Mouse (Mus musculus) kidney, postnatal 0 days (tissue): ENCODE measurements around the gene 4930595D18Rik. TPM values are rescaled to one million over a fixed set of nuclear protein-coding genes. Genes with fewer than 3 reads are reported as not detected.

Experiments
- ATAC-seq: fragments of 200-750 bp; cut with Nextera tagmentation; replicated peaks from 2 replicates; pipeline ENCODE4 v1.8.0; 2017; ENCODE audit warnings: low read depth, moderate number of reproducible peaks, moderate TSS enrichment, moderate library complexity; ENCODE audit not compliant: low FRiP score
- DNase-seq: peaks from one replicate; pipeline ENCODE4 v3.0.0-alpha.2; 2016; ENCODE audit warnings: low spot score
- H3K27ac ChIP-seq: fragments of 300-500 bp; sonication (generic); 2 replicates; pipeline ENCODE4 v1.5.1; 2014; ENCODE audit warnings: mild to moderate bottlenecking
- H3K27me3 ChIP-seq: fragments of 300-500 bp; sonication (generic); 2 replicates; pipeline ENCODE4 v1.6.1; 2014; ENCODE audit warnings: low read length, mixed read lengths; ENCODE audit not compliant: insufficient read depth
- H3K36me3 ChIP-seq: fragments of 300-500 bp; sonication (generic); 2 replicates; pipeline ENCODE4 v1.6.1; 2014; ENCODE audit warnings: low read length, mixed read lengths; ENCODE audit not compliant: insufficient read depth
- H3K4me1 ChIP-seq: fragments of 300-500 bp; sonication (generic); replicated peaks from 2 replicates; pipeline ENCODE4 v1.6.1; 2014; ENCODE audit warnings: antibody characterized with exemption, low read length, mixed read lengths; ENCODE audit not compliant: insufficient read depth
- H3K4me2 ChIP-seq: fragments of 300-500 bp; sonication (generic); 2 replicates; pipeline ENCODE4 v1.6.1; 2014; ENCODE audit warnings: mild to moderate bottlenecking, low read length, moderate library complexity, mixed read lengths
- H3K4me3 ChIP-seq: fragments of 300-500 bp; sonication (generic); replicated peaks from 2 replicates; pipeline ENCODE4 v1.5.1; 2014; ENCODE audit warnings: low read depth, low read length
- H3K9ac ChIP-seq: fragments of 300-500 bp; sonication (generic); 2 replicates; pipeline ENCODE4 v1.6.1; 2014; ENCODE audit warnings: low read depth, low read length
- H3K9me3 ChIP-seq: fragments of 300-500 bp; sonication (generic); replicated peaks from 2 replicates; pipeline ENCODE4 v1.6.1; 2016; ENCODE audit warnings: low read length, inconsistent platforms, mixed read lengths
- CTCF ChIP-seq: IDR thresholded peaks from 2 replicates; pipeline ENCODE4 v1.5.1; 2016; ENCODE audit warnings: antibody characterized with exemption, low read depth, mild to moderate bottlenecking, moderate library complexity
- WGBS: fragments of 180-500 bp; shearing (Covaris S2); extraction: QIAGEN DNeasy Blood & Tissue Kit; methylation state at CpG from one replicate; pipeline ENCODE4 v1.1.7; 2014; 5-methylcytosine and 5-hydroxymethylcytosine counted together
- polyA plus RNA-seq: library from polyadenylated mRNA; unstranded; fragments of >200 nt; fragmentation: Nextera tagmentation; extraction: Ambion mirVana; gene quantifications from 2 replicates; pipeline ENCODE4 v1.2.1, GENCODE M21; 2015

4930595D18Rik gene
- polyA plus RNA-seq, 1 experiment from 2014 or later = not detected

DNA sequence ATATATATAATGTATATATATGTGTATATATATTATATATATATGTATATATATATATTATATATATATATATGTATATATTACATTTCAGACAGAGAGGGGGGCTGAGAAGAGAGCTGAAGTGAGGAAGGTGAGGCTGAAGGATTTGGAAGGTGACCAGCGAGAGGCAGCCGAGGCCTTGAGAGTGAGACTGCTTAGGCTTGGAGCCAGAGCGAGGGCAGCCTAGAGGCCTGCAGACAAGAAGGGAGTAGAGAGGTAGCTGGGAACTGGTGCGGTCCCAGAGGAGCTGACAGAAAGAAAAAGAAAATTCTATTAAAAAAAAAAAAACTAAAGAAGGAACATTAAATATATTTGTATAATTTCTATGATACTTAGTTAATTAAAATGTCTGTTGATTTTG lies 15.4 kb downstream of the 4930595D18Rik start:
- DNase-seq = no peak
- WGBS = 87% methylated on average over 4 of the region's 4 CpGs
- H3K4me1 ChIP-seq = peaks cover 10% of the 10 kb centered on the region
- no peak for ATAC-seq
- no peaks in the 10 kb centered on the region for H3K36me3 ChIP-seq
- no peak overlapping the region for H3K9ac ChIP-seq
- no peak overlapping the region for H3K27ac ChIP-seq
- H3K4me2 ChIP-seq = no peak overlapping the region
- no peaks in the 10 kb centered on the region for H3K9me3 ChIP-seq
- TF ChIP-seq CTCF = no peak
- H3K4me3 ChIP-seq = no peak overlapping the region
- no peaks in the 10 kb centered on the region for H3K27me3 ChIP-seq

DNA sequence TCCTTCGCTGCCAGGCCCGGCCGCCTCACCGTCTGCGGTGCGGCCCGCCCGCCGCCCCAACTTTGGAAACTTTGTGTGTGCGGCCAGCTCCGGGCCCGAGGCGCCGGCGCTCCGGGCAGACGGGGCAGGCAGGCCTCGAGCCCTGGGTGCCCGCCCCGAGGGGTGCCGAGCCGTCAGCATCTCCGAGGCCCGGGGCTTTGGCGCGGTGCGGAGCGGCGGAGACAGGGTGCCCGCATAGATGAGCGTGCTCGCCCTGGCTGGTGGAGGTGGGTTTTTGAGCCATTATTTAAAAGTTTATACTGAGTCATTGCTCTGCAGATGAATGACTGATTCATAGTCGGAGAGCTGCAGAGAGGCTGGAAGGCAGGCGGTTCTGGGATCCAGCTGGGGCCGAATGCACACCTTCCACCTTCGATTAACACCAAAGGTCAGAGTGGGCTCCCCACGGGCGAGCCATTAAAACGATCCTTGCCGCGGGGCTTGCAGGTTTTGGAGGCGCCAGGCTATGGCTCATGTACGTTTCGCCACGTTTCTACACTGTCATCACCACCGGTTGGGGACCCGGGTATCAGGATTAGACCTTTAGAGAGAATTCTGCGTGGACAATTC lies 17.5 kb downstream of the 4930595D18Rik start:
- ATAC-seq = no peak
- no peak for TF ChIP-seq CTCF
- DNase-seq = peak; percentile 20
- under 1% methylated on average over 48 of the region's 48 CpGs for WGBS
- H3K4me1 ChIP-seq = peaks cover 14% of the 10 kb centered on the region
- H3K4me2 ChIP-seq = peak overlapping the region; percentile 95
- H3K27ac ChIP-seq = peak overlapping the region; percentile 85
- no peaks in the 10 kb centered on the region for H3K36me3 ChIP-seq
- peak overlapping the region; percentile 89 for H3K9ac ChIP-seq
- no peaks in the 10 kb centered on the region for H3K9me3 ChIP-seq
- H3K4me3 ChIP-seq = peak overlapping the region; percentile 67
- no peaks in the 10 kb centered on the region for H3K27me3 ChIP-seq

- H3K4me1 ChIP-seq = peaks cover 14% of the 10 kb centered on the region
- peak within 1 kb of the TSS; percentile 95 for H3K4me2 ChIP-seq
- TF ChIP-seq CTCF = no peak
- H3K27ac ChIP-seq = peak within 1 kb of the TSS; percentile 85
- H3K36me3 ChIP-seq = no peaks in the 10 kb centered on the region
- ATAC-seq (peak; percentile 57), DNase-seq (peak; percentile 81)
- no peaks in the 10 kb centered on the region for H3K27me3 ChIP-seq
- no peaks in the 10 kb centered on the region for H3K9me3 ChIP-seq
- H3K9ac ChIP-seq = peak within 1 kb of the TSS; percentile 89
- WGBS = 7% methylated on average over 48 of the region's 105 CpGs
- H3K4me3 ChIP-seq = peak within 1 kb of the TSS; percentile 67
Measured at GRCm38 (mm10) chr12:111165831-111166591, 18.3 kb downstream of the 4930595D18Rik start, which contains the start of gene Traf3. Gene Traf3, plus strand, starts transcription at chr12:111166370.

DNA sequence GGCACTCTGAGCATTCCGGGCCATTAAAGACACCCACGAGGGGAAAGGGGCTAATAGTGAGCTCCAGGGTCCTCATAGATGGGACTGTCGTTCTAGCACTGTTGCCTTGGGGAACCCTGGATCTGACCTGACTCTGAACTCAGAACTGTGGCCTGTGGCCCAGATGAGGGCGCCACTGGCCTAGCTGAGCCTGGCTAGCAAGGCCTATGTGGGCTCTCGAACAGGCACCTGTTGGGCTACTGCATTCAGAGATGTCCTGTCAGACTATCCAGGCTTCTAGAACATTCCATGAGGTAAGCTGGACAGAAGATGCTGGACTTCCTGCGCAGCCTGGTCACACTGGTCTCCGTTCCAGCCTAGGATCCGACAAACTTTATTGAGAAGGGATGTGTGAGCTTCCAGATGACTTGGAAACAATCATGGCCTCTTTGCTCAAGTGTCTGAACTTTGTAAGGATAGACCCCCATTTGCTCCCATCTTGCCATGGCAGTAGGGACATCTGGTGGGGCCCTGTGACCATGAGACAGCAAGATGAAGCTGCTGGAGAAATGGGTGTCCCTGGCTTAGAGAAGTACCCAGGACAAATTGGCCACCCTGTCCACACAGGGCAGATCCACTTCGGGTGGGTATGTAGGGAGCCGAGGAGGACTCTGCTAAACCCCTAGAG lies 19.0 kb downstream of the 4930595D18Rik start:
- 69% methylated on average over 10 of the region's 10 CpGs for WGBS
- no peak overlapping the region; the same call in 1 of the 2 replicates for H3K4me3 ChIP-seq
- peak overlapping the region; percentile 58 for H3K4me2 ChIP-seq
- no peak; the same call in 1 of the 2 replicates for ATAC-seq
- H3K27me3 ChIP-seq = no peaks in the 10 kb centered on the region
- peak; percentile 62 for DNase-seq
- H3K9ac ChIP-seq = no peak overlapping the region; the same call in 1 of the 2 replicates
- H3K27ac ChIP-seq = peak overlapping the region; percentile 85
- H3K4me1 ChIP-seq = peaks cover 14% of the 10 kb centered on the region
- H3K9me3 ChIP-seq = no peaks in the 10 kb centered on the region
- peak; percentile 67 for TF ChIP-seq CTCF
- H3K36me3 ChIP-seq = no peaks in the 10 kb centered on the region

DNA sequence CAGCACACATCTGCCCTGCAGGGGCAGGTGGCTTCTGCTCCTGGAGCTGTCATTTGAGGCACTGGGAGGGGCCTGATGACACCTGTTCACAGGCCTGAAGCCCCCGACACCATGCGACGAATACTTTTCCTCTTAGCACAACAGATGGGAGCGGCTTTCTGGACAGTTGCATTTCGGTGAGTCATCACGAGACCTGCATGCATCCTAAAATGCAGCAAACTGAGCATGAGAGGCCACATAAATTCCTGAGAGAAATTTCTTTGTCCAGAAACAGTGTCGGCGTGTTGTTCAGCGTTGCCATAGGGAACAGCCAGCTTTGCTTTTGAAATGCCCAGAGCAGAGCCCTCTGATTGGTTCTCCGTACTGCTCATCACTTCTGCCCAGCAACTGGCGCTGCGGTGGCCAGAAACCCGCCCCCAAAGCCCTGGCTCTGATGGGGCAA lies 20.0 kb downstream of the 4930595D18Rik start:
- H3K4me1 ChIP-seq = peaks cover 14% of the 10 kb centered on the region
- ATAC-seq (peak; percentile 86), DNase-seq (peak; percentile 97)
- WGBS = 5% methylated on average over 13 of the region's 13 CpGs
- H3K9me3 ChIP-seq = no peaks in the 10 kb centered on the region
- no peak for TF ChIP-seq CTCF
- H3K27ac ChIP-seq = peak overlapping the region; percentile 68
- peak overlapping the region; percentile 40; the same call in 1 of the 2 replicates for H3K9ac ChIP-seq
- H3K27me3 ChIP-seq = no peaks in the 10 kb centered on the region
- no peaks in the 10 kb centered on the region for H3K36me3 ChIP-seq
- peak overlapping the region; percentile 23 for H3K4me3 ChIP-seq
- peak overlapping the region; percentile 58 for H3K4me2 ChIP-seq
